Mouse (Mus musculus) C2C12 (cell line): ENCODE results near the gene S100a11.

Experiments used
- CEBPB ChIP-seq: IDR thresholded peaks from one replicate; pipeline ENCODE4 v1.6.1; 2011; ENCODE audit warnings: low read depth, mild to moderate bottlenecking, control low read depth, moderate library complexity
- CTCF ChIP-seq: IDR thresholded peaks from one replicate; pipeline ENCODE4 v1.5.1; 2011; ENCODE audit not compliant: control insufficient read depth, insufficient read depth, insufficient read length
- MAX ChIP-seq: IDR thresholded peaks from one replicate; pipeline ENCODE4 v1.6.1; 2011; ENCODE audit warnings: mild to moderate bottlenecking, control low read depth
- MYOG ChIP-seq: IDR thresholded peaks from one replicate; pipeline ENCODE4 v1.6.1; 2011; ENCODE audit not compliant: control insufficient read depth, insufficient read length; ENCODE audit errors: extremely low read depth

DNA sequence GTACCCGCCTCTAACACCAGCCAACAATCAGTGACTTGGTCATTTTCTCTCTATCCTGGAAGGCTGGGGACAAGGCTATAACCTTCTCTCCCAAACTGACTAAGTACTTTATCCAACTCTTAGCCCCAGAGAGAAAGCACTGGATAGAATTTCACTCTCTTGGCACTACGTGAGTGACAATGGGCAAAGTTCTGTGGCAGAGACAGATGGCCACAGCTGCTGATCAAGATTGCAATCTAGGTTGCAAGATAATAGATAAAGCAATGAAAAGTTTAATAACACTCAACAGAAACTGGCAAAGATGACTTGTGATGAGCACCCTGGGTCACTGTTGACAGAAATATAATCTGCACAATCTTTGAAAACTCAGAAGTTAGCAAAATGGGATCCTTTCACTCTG, 48.8 kb downstream of the S100a11 start:
- TF ChIP-seq CTCF (no peak), CEBPB (no peak), MYOG (no peak), MAX (no peak)
